Mouse (Mus musculus) cerebellum, adult 11-12 months (tissue): ENCODE results near the gene Trappc2l.
"Not testable (repeated sequence)": the region's sequence is repeated elsewhere in the genome, so short reads cannot be mapped to it uniquely, and the experiment has no call there.

Source experiments
- DNase-seq: peaks from one replicate; pipeline ENCODE4 v3.0.0; 2022

The Trappc2l gene

DNA sequence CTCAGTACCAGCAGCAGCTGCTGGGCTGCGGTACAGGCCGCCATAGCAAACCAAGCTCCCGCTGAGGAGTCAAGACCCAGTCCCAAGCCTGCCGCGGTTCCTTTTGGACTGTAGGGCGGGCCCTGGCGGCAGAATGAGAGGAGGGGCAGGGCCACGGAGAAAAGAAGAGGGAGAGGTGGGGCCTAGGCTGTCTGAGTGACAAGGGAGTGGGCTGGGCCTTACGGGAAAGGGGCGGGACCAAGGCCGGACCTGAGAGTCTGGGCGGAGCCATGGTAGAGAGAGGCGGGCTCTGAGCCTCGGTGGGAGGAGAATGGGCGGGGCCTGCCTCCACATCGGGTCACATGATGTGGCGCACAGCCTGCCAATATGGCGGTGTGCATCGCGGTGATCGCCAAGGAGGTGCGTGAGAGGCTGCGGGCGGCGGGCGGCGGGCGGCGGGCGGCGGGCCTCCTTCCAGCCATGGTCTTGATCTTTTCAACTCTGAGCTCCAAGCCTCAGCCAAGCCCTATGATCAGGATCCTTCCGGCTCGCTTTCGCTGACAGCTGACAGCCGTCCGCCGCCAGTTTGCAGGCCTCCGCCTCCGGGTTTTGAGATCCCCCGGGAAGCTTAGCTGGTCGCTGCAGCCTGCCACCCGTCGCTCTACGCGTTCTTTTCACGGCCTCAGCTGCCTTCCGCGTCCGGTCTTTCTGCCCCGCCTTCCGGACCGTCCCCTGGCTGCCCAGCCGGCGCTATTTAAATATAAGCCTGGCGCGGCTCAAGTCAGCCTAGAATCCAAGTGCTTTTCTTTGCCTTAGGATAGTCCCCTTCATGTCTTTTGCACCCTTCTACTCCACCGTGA lies at the start of gene Trappc2l, which contains the start of gene Galns:
TSS of gene Trappc2l (plus strand) at position 346 of the 839 bp plus-strand sequence.
TSS of gene Galns (minus strand) at position 169 of the 839 bp plus-strand sequence.
- peak; percentile 96 for DNase-seq

GRCm38 (mm10) chr8:122564363-122565352 lies 46.8 kb upstream of the Trappc2l start:
- no peak for DNase-seq

DNA sequence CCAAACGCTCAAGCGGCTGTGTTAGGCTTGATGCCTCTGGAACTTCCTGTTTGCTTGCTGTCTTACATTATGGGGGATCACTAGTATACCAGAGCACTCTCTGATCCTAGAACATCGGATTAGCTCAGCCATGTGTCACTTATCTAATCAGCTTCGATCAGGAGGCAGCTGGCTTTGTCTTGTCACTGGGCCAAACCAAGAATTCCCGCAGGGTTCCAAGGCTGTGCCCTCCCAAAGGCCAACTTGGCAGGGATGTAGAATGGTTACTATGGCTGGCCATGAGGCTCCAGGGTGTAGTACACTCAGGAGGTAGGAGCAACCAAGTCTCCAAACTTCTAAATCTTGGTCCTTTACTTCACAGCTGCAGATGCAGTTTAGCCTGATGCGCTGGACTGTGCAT lies 44.7 kb upstream of the Trappc2l start:
- peak; percentile 66 for DNase-seq

DNA sequence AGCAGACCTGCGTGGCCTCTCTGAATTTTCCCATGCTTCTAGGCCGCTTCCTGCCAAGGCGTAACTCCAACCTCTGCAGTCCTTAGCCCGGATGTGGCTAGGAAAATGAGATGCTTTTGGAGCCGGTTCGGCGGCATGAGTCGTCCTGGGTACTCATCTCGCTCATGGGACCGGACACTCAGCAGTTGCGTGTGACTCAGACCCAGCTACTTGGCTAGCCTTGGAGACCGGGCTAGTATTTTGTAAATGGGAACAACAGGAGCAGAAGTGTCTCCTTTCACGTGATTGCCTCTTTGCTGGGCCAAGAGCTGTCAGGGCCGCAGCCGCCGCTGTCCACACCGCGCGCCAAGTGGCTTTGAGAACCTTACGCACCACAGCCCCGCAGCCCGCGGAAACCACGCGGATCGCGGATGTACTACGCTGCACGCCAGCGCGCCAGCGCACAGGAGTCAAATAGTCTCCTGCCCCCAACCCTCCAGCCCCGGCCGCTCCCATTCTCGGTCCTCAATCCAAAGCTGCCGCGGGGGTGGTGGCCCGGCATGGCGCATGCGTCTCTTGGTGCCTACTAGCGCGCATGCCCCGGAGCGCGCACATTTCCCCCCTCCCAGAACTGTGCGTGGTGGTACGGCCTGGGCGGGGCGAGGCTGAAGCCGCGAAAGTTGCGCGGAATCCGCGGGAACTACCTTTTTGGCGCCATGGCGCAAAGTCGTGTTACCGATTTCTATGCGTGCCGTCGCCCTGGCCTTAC lies 43.9 kb upstream of the Trappc2l start, which contains the start of gene Cdt1:
TSS of gene Cdt1 (plus strand) at position 655 of the 748 bp plus-strand sequence.
- peak; percentile 96 for DNase-seq

- DNase-seq, result no peak
These were observed 43.3 kb upstream of the Trappc2l start for GRCm38 (mm10) chr8:122568109-122568504.

DNA sequence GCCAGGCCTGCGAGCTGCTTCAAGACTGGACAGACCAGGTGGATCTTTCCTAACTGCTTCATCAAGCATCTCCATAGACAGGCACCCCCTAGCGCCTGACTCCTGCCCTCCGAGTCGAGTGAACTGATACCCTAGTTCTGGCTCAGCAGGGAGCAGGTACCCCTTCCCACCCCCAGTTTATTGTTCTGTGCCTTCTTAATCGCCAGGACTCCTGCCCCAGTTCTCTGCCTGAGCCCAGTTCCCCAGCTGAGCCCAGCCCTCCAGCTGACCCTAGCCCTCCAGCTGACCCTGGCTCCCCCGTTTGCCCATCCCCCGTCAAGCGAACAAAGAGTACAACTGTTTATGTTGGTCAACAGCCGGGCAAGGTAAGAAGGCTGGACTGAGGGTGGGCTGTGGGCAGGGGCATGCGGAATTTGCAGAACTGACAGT lies 42.5 kb upstream of the Trappc2l start:
- peak; percentile 68 for DNase-seq

- DNase-seq, result no peak
These were observed 42.1 kb upstream of the Trappc2l start for GRCm38 (mm10) chr8:122569329-122569728.

- DNase-seq, result peak; percentile 59
These were observed 41.4 kb upstream of the Trappc2l start for GRCm38 (mm10) chr8:122569996-122570395.

DNA sequence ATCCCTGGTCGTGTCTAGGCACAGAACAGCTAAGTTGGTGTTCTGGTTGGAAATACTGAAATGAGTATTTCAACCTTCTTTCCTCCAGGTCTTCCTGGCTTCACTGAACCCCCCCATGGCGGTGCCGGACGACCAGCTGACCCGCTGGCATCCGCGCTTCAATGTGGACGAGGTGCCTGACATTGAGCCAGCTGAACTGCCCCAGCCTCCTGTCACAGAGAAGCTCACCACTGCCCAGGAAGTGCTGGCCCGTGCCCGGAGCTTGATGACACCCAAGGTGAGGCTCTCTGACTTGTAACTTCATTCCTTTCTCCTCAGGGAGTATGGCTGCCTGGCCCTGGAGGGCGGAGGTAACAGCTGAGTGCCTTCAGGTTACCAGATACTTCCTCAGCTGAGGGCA lies 40.3 kb upstream of the Trappc2l start:
- peak; percentile 84 for DNase-seq

- DNase-seq, result peak; percentile 57
These were observed 39.6 kb upstream of the Trappc2l start for GRCm38 (mm10) chr8:122571750-122572267.

DNA sequence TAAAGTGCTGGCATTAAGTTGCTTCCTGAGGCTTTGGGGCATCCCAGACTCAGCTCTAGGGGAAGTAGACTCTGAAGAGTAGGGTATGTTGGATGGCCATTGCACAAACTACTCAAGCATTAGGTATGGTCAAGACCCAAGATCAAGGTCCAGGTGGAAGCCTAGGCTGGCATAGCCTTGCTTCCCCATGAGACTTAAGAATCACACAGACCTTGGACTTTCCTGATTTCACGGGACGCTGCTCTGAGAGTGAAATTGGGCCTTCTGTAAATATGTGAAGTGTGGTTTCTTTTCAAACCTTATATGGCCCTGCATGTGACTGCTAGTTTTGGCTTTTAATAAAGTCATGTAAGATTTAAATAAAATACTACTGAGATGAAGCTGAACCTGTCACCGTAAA lies 38.7 kb upstream of the Trappc2l start:
- no peak for DNase-seq

- not testable (repeated sequence) for DNase-seq
These were observed 38.3 kb upstream of the Trappc2l start for GRCm38 (mm10) chr8:122573176-122573575.

DNA sequence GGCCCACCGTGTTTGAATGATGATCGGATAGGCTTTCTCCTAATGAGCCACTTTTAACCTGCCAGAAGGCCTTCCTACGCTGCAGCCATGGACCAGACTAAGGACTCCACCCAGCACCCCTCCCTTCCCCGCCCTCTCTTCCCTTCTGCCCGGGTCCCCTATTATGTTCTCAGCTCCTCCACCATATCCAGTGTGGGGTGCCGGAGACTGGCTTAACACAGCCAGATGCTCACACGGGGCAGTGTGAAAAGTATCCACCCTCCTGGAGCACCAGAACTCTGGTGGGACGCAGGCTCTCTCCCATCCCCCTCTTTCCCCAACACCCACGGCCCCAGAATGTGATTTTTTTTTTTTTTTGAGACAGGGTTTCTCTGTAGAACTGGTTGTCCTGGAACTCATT lies 37.9 kb upstream of the Trappc2l start:
- DNase-seq, result no peak

GRCm38 (mm10) chr8:122574264-122574663 lies 37.2 kb upstream of the Trappc2l start:
- DNase-seq, result no peak

- no peak for DNase-seq
These were observed 36.7 kb upstream of the Trappc2l start for GRCm38 (mm10) chr8:122574667-122575251.

DNA sequence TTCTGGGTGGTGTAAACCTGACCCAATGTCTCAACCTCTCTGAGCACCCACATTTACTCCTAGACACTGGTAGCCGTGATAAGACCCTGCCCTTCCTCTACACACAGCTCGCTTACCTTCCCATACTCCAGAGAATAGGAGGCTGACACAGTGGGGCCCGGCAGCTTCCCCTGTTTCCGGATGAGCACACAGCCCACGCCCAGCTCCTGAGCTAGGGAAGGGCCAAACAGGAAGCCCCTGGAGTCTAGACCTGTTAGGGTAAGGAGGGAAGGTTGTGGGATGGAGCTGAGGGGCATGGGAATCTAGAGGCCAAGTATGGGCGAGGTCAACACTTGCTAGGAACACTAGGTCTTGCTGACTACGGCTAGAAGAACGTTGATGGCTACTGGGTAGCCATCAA lies 36.2 kb upstream of the Trappc2l start:
- no peak for DNase-seq

- peak; percentile 65 for DNase-seq
These were observed 35.4 kb upstream of the Trappc2l start for GRCm38 (mm10) chr8:122575735-122576647.

DNA sequence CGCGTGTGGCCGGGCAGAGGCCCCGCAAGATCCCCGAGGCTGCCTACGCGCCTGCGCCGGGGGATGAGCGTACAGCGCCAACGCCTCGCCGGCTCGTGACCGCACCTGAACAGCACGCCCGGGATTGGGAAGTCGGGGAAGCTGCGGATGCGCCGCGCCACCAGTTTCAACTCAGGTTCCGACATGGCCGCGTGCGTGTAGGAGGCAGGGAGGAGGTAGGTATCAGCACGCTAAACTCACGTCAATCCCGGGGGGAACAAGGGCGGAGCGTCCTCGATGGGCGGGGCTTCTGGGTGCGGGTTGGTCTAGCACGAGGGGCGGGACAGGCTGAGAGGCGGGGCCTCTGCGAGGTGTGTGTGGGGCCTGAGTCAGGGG lies 34.8 kb upstream of the Trappc2l start, which contains the start of gene Aprt:
TSS of gene Aprt (minus strand) at position 262 of the 375 bp plus-strand sequence.
- peak; percentile 96 for DNase-seq

GRCm38 (mm10) chr8:122577116-122577515 lies 34.3 kb upstream of the Trappc2l start:
- no peak for DNase-seq

DNA sequence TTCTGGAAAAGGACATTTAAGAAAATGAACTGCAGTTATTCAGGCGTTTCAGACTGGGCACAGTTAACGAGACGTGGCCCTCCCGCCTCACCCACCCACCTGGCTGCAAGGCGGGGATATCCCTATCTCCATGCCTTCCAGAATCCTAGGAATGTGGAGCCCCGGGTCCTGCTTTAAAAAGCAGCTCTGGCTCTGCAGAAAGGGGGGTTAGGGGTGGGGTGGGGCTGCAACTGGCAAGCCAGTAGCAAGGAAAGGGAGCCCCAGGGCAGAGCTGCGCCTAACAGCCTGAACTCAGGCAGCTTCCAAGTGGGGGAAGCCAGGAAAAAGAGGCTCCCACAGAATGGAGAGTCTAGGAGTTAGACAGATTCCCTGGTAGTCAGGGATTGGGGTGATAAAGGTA lies 32.2 kb upstream of the Trappc2l start:
- DNase-seq, result no peak

DNA sequence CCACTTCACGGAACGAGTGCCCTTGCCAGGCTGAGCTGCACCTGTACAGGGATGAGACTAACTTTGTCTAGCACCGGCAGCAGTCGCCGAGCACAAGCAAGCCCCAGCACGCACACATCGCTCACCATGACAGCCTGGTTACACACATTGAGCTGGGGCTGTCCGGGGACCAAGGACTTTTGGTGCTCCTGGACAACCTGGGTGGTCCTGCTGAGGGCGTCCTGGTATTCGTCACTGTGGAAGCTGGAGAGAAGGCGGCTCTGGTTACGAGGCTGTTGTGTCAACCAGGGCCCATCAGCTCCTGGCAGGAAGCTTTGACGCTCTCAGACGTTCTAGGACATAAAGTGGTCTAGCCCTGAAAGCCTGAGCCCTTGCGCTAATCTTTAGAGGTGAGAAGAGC lies 30.5 kb upstream of the Trappc2l start:
- DNase-seq, result no peak
